Mouse (Mus musculus) liver, embryonic 13.5 days (tissue): ENCODE measurements at regions not wholly inside any gene's neighbourhood (a gene's known extent, or its start where the extent isn't known, plus 50 kb on each side); places are given as distances from the start of the nearest gene placed in this dataset.

Experiments
- ATAC-seq: fragments of 200-750 bp; cut with Nextera tagmentation; 2 replicates; pipeline ENCODE4 v1.8.0; 2017; ENCODE audit warnings: low read depth, mild to moderate bottlenecking, moderate number of reproducible peaks, moderate library complexity
- DNase-seq: peaks from one replicate; pipeline ENCODE4 v3.0.0; 2022
- H3K27ac ChIP-seq: fragments of 300-500 bp; sonication (generic); 2 replicates; pipeline ENCODE4 v1.5.1; 2015; ENCODE audit warnings: moderate library complexity, mild to moderate bottlenecking, inconsistent platforms
- H3K27me3 ChIP-seq: fragments of 300-500 bp; sonication (generic); 2 replicates; pipeline ENCODE4 v1.6.1; 2015; ENCODE audit warnings: mild to moderate bottlenecking, inconsistent platforms
- H3K36me3 ChIP-seq: fragments of 300-500 bp; sonication (generic); 2 replicates; pipeline ENCODE4 v1.6.1; 2015; ENCODE audit warnings: mild to moderate bottlenecking, inconsistent platforms
- H3K4me1 ChIP-seq: fragments of 300-500 bp; sonication (generic); replicated peaks from 2 replicates; pipeline ENCODE4 v1.6.1; 2015; ENCODE audit warnings: inconsistent platforms
- H3K4me2 ChIP-seq: fragments of 300-500 bp; sonication (generic); 2 replicates; pipeline ENCODE4 v1.6.1; 2015; ENCODE audit warnings: inconsistent platforms, mild to moderate bottlenecking, moderate library complexity
- H3K4me3 ChIP-seq: fragments of 300-500 bp; sonication (generic); replicated peaks from 2 replicates; pipeline ENCODE4 v1.5.1; 2015; ENCODE audit warnings: mild to moderate bottlenecking, inconsistent platforms
- H3K9ac ChIP-seq: fragments of 300-500 bp; sonication (generic); 2 replicates; pipeline ENCODE4 v1.6.1; 2015; ENCODE audit warnings: mild to moderate bottlenecking, inconsistent platforms
- H3K9me3 ChIP-seq: fragments of 300-500 bp; sonication (generic); replicated peaks from 2 replicates; pipeline ENCODE4 v1.6.1; 2016; ENCODE audit warnings: inconsistent platforms
- WGBS: fragments of 180-500 bp; shearing (Covaris S2); methylation state at CpG from one replicate; pipeline ENCODE4 v1.1.7; 2015; ENCODE audit not compliant: insufficient replicate concordance; 5-methylcytosine and 5-hydroxymethylcytosine counted together

DNA sequence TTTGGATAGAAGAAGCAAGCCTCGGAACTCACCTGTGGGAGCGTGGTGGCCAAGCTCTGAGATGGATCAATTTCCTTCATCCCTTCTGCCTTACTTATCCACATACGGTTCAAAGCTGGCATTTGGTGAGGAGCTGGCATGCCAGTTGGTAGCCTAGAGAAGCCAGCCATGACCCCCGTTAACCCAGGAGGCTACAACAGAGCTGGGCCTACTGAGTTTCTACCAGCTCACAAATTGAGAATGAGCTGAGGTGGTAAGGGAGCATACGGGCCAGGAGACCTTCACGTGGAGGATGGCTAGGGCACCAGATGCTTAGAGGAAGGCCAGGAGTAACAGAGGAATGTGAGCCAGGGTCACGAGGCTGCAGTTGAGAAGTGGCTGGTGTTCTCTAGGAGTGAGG is 139.2 kb downstream of the Slc38a4 start:
- Histone ChIP-seq H3K4me3 (no peak overlapping the region), H3K9ac (no peak overlapping the region), H3K36me3 (no peaks in the 10 kb centered on the region), H3K27ac (no peak overlapping the region), H3K4me1 (no peaks in the 10 kb centered on the region), H3K27me3 (no peaks in the 10 kb centered on the region), H3K9me3 (no peaks in the 10 kb centered on the region), H3K4me2 (no peak overlapping the region)
- 62% methylated on average over 7 of the region's 7 CpGs for WGBS
- DNase-seq (no peak), ATAC-seq (no peak)

DNA sequence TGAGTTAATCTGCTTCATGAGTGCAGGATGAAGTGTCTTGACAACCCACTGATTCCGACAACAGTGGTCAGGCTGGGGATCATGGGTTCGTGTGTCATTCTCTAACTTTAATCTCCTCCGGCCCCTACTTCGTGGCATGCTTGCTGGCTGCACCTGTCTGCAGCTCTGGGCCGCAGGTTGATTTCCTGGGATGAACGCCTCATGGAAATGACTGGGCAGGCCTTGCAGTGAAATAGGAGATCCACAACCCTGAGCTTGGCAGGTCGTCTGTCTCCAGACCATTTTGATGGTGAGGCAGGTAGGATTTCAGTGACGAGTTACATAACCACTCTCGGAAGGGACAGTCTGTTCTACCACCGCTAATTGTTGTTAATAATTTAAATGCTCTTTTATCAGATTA is 140.2 kb downstream of the Slc38a4 start:
- Histone ChIP-seq H3K4me3 (no peak overlapping the region), H3K9me3 (no peaks in the 10 kb centered on the region), H3K36me3 (no peaks in the 10 kb centered on the region), H3K27ac (no peak overlapping the region), H3K4me1 (no peaks in the 10 kb centered on the region), H3K4me2 (no peak overlapping the region), H3K9ac (no peak overlapping the region), H3K27me3 (no peaks in the 10 kb centered on the region)
- WGBS, result 72% methylated on average over 10 of the region's 10 CpGs
- no peak for ATAC-seq
- no peak for DNase-seq

GRCm38 (mm10) chr15:96914988-96915387 is 140.8 kb downstream of the Slc38a4 start:
- DNase-seq, result no peak
- H3K9me3 ChIP-seq, result no peaks in the 10 kb centered on the region

GRCm38 (mm10) chr15:96905520-96905919 is 150.2 kb downstream of the Slc38a4 start:
- Histone ChIP-seq H3K4me3 (no peak overlapping the region), H3K36me3 (no peaks in the 10 kb centered on the region), H3K9me3 (no peaks in the 10 kb centered on the region), H3K4me1 (no peaks in the 10 kb centered on the region), H3K27me3 (no peaks in the 10 kb centered on the region), H3K9ac (no peak overlapping the region), H3K4me2 (no peak overlapping the region), H3K27ac (no peak overlapping the region)
- WGBS, result 76% methylated on average over 4 of the region's 4 CpGs
- ATAC-seq (no peak), DNase-seq (no peak)

More at GRCm38 (mm10) chr15:96914988-96915387, 140.8 kb downstream of the Slc38a4 start:
- no peaks in the 10 kb centered on the region for H3K27me3 ChIP-seq
- H3K36me3 ChIP-seq, result no peaks in the 10 kb centered on the region
- 72% methylated on average over 6 of the region's 6 CpGs for WGBS
- ATAC-seq, result no peak
- no peak overlapping the region for H3K27ac ChIP-seq
- H3K4me1 ChIP-seq, result no peaks in the 10 kb centered on the region
- no peak overlapping the region for H3K4me2 ChIP-seq
- no peak overlapping the region for H3K4me3 ChIP-seq
- no peak overlapping the region for H3K9ac ChIP-seq

DNA sequence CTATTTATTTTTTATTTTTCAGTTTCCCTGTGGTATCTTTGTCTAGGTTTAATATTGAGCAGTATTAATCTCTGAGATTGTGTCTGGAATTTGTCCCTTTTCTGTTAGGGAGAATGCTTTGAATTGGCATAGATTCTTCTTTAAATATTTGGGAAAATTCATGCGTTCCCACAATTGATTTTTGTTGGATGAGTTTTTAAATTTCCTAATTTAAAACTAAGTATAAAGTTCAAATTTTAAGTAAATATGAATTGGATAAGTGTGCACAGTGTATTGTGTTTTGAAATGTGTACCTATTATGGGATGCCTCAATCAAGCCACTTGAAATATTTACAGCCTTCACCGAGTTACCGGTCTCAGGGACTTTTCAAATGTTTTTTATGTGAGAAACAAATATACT is 152.3 kb downstream of the Slc38a4 start:
- H3K27ac ChIP-seq, result no peak overlapping the region
- no peaks in the 10 kb centered on the region for H3K27me3 ChIP-seq
- H3K9me3 ChIP-seq, result no peaks in the 10 kb centered on the region
- no peak overlapping the region for H3K4me3 ChIP-seq
- WGBS, result 77% methylated on average over 3 of the region's 3 CpGs
- DNase-seq (no peak), ATAC-seq (no peak)
- H3K36me3 ChIP-seq, result no peaks in the 10 kb centered on the region
- H3K4me2 ChIP-seq, result no peak overlapping the region
- H3K9ac ChIP-seq, result no peak overlapping the region
- H3K4me1 ChIP-seq, result no peaks in the 10 kb centered on the region

DNA sequence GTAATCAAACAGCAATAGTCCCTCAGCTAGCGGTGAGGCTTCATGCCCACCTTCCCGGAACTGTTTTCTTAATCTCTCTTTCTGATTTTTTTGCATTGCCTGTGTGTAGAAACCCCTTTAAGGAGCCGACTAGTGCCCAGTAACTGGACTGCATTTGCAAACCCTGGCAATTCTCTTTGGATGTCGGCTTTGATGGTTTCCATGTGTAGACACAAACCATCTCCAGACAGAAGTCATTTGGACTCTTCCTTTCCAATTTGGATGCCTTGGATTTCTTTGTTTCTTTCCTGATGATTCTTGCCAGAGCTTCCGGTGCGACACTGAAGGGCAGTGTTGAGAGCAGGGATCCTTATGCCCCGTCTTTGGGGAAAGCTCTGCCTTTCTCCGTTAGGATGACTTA is 153.0 kb downstream of the Slc38a4 start:
- Histone ChIP-seq H3K27ac (no peak overlapping the region), H3K9ac (no peak overlapping the region), H3K9me3 (no peaks in the 10 kb centered on the region), H3K4me1 (no peaks in the 10 kb centered on the region), H3K36me3 (no peaks in the 10 kb centered on the region), H3K27me3 (no peaks in the 10 kb centered on the region), H3K4me2 (no peak overlapping the region), H3K4me3 (no peak overlapping the region)
- WGBS, result 74% methylated on average over 8 of the region's 8 CpGs
- no peak for ATAC-seq
- no peak for DNase-seq

- Histone ChIP-seq H3K27me3 (no peaks in the 10 kb centered on the region), H3K27ac (no peak overlapping the region), H3K4me3 (no peak overlapping the region), H3K9me3 (no peaks in the 10 kb centered on the region), H3K4me1 (no peaks in the 10 kb centered on the region), H3K4me2 (no peak overlapping the region), H3K9ac (no peak overlapping the region), H3K36me3 (no peaks in the 10 kb centered on the region)
- no peak for DNase-seq
- ATAC-seq, result no peak
- WGBS, result 84% methylated on average over 9 of the region's 9 CpGs
Measured at GRCm38 (mm10) chr15:96901616-96902015, 154.1 kb downstream of the Slc38a4 start.

DNA sequence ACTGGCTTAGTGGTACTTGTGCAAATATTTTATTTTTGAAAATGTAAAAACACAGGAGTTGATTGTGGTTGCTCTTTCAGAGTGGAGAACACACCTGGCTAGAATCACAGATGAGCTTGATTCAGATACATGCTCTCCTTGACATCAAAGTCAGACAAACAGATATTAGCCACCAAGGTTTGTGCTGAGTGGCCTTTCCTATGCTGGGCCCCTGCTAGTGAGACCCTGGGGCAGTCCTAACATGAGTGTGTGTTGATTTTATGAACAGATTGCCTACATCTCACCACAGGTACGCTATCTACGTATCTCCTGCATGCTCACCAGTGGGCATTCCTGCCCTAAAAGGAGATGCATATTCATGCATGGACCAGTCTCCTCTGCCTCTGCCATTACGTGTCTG is 157.5 kb downstream of the Slc38a4 start:
- ATAC-seq, result no peak
- Histone ChIP-seq H3K4me1 (no peaks in the 10 kb centered on the region), H3K9ac (no peak overlapping the region), H3K27ac (no peak overlapping the region), H3K36me3 (no peaks in the 10 kb centered on the region), H3K4me3 (no peak overlapping the region), H3K27me3 (no peaks in the 10 kb centered on the region), H3K9me3 (0 out of 2 replicates have a peak, but pooled peaks cover 4% of the 10 kb centered on the region), H3K4me2 (no peak overlapping the region)
- no peak for DNase-seq
- WGBS, result 72% methylated on average over 3 of the region's 3 CpGs

DNA sequence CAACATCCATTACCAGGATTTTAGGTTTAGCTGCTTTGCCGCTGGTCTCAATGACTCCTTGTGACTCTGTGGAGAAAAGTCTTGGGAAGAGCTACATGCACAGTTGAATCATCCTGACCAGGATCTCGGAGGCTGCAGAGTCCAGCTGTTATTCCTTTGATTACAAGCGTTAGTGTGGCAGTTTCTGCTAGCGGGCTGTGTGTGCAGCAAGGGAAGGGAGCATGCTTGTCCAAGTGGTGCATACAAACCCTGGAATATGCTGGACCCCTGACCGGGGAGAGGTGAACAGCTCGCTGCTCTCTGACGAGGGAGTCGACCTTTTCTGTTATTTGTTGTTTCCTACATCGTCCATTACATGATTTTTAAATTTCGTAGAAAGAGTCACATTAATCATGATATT is 170.9 kb downstream of the Slc38a4 start:
- WGBS, result 70% methylated on average over 10 of the region's 10 CpGs
- no peak overlapping the region for H3K27ac ChIP-seq
- H3K4me1 ChIP-seq, result no peaks in the 10 kb centered on the region
- no peak overlapping the region for H3K4me3 ChIP-seq
- no peaks in the 10 kb centered on the region for H3K36me3 ChIP-seq
- no peaks in the 10 kb centered on the region for H3K9me3 ChIP-seq
- H3K4me2 ChIP-seq, result no peak overlapping the region
- H3K27me3 ChIP-seq, result no peaks in the 10 kb centered on the region
- H3K9ac ChIP-seq, result no peak overlapping the region
- no peak for ATAC-seq
- DNase-seq, result no peak

- Histone ChIP-seq H3K27ac (no peak overlapping the region), H3K4me2 (no peak overlapping the region), H3K27me3 (no peaks in the 10 kb centered on the region), H3K9me3 (no peaks in the 10 kb centered on the region), H3K4me3 (no peak overlapping the region), H3K9ac (no peak overlapping the region), H3K4me1 (no peaks in the 10 kb centered on the region), H3K36me3 (no peaks in the 10 kb centered on the region)
- 78% methylated on average over 10 of the region's 10 CpGs for WGBS
- DNase-seq (no peak), ATAC-seq (no peak)
Measured at GRCm38 (mm10) chr15:96883754-96884153, 172.0 kb downstream of the Slc38a4 start.

- H3K27me3 ChIP-seq, result no peaks in the 10 kb centered on the region
- H3K9me3 ChIP-seq, result no peaks in the 10 kb centered on the region
- no peak overlapping the region for H3K9ac ChIP-seq
- H3K4me1 ChIP-seq, result no peaks in the 10 kb centered on the region
- H3K36me3 ChIP-seq, result no peaks in the 10 kb centered on the region
- H3K4me3 ChIP-seq, result no peak overlapping the region
- H3K4me2 ChIP-seq, result no peak overlapping the region
- 71% methylated on average over 14 of the region's 14 CpGs for WGBS
- DNase-seq (no peak), ATAC-seq (no peak)
- H3K27ac ChIP-seq, result no peak overlapping the region
Measured at GRCm38 (mm10) chr15:96882211-96882610, 173.5 kb downstream of the Slc38a4 start.

- no peaks in the 10 kb centered on the region for H3K4me1 ChIP-seq
- H3K36me3 ChIP-seq, result no peaks in the 10 kb centered on the region
- no peak overlapping the region for H3K4me2 ChIP-seq
- H3K27ac ChIP-seq, result no peak overlapping the region
- H3K9me3 ChIP-seq, result no peaks in the 10 kb centered on the region
- H3K4me3 ChIP-seq, result no peak overlapping the region
- ATAC-seq, result no peak
- WGBS, result 66% methylated on average over 9 of the region's 9 CpGs
- no peaks in the 10 kb centered on the region for H3K27me3 ChIP-seq
- H3K9ac ChIP-seq, result no peak overlapping the region
- no peak for DNase-seq
Measured at GRCm38 (mm10) chr15:96881519-96882170, 174.1 kb downstream of the Slc38a4 start.
